Mouse (Mus musculus) midbrain, embryonic 10.5 days (tissue): ENCODE data around the gene Olfr723. TPM values are rescaled to one million over a fixed set of nuclear protein-coding genes. Genes with fewer than 3 reads are reported as not detected.
"Not testable (repeated sequence)": the region's sequence is repeated elsewhere in the genome, so short reads cannot be mapped to it uniquely, and the experiment has no call there.

Experiments
- DNase-seq: peaks from one replicate; pipeline ENCODE4 v3.0.0-alpha.2; 2017; ENCODE audit warnings: low spot score
- H3K27ac ChIP-seq: fragments of 300-500 bp; sonication (generic); replicated peaks from 2 replicates; pipeline ENCODE4 v1.5.1; 2016; ENCODE audit warnings: mild to moderate bottlenecking
- H3K27me3 ChIP-seq: fragments of 300-500 bp; sonication (generic); 2 replicates; pipeline ENCODE4 v1.6.1; 2016; ENCODE audit warnings: low read depth, mild to moderate bottlenecking; ENCODE audit not compliant: poor library complexity, severe bottlenecking
- H3K36me3 ChIP-seq: fragments of 300-500 bp; sonication (generic); 2 replicates; pipeline ENCODE4 v1.6.1; 2016; ENCODE audit warnings: mild to moderate bottlenecking, moderate library complexity
- H3K4me1 ChIP-seq: fragments of 300-500 bp; sonication (generic); 2 replicates; pipeline ENCODE4 v1.6.1; 2016
- H3K4me3 ChIP-seq: fragments of 300-500 bp; sonication (generic); 2 replicates; pipeline ENCODE4 v1.5.1; 2016; ENCODE audit warnings: mild to moderate bottlenecking, moderate library complexity
- H3K9me3 ChIP-seq: fragments of 300-500 bp; sonication (generic); replicated peaks from 2 replicates; pipeline ENCODE4 v1.6.1; 2016; ENCODE audit warnings: mild to moderate bottlenecking
- WGBS: fragments of 180-500 bp; shearing (Covaris S2); methylation state at CpG from one replicate; pipeline ENCODE4 v1.1.7; 2016; 5-methylcytosine and 5-hydroxymethylcytosine counted together
- polyA plus RNA-seq: library from polyadenylated mRNA; unstranded; fragments of >200 nt; fragmentation: Nextera tagmentation; extraction: Ambion mirVana; gene quantifications from 2 replicates; pipeline ENCODE4 v1.2.1, GENCODE M21; 2016

Gene Olfr723
- not detected in 2 replicates for polyA plus RNA-seq

DNA sequence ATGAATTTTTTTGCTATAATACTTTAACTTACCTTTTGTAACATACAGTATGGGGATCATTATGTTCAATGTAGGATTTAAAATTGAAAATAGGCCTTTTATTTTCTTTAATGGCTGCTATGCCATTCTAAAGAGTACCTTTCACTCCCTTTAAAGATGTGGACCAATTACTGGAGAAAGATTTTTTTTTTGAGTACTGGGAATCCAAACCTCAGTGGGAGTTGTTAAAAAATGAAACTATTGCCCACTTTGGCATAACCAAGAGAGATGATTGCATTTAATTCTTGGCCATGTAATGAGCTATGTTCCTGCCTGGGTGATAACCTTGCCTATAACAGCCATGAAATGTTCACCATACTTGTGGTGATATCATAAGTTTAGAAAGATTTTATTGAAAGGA lies at the start of gene Olfr723:
TSS of gene Olfr723 (minus strand) at position 101 of the 400 bp plus-strand sequence.
- not testable (repeated sequence) for H3K27me3 ChIP-seq, H3K9me3 ChIP-seq, H3K4me3 ChIP-seq, H3K4me1 ChIP-seq, H3K27ac ChIP-seq, H3K36me3 ChIP-seq, DNase-seq

DNA sequence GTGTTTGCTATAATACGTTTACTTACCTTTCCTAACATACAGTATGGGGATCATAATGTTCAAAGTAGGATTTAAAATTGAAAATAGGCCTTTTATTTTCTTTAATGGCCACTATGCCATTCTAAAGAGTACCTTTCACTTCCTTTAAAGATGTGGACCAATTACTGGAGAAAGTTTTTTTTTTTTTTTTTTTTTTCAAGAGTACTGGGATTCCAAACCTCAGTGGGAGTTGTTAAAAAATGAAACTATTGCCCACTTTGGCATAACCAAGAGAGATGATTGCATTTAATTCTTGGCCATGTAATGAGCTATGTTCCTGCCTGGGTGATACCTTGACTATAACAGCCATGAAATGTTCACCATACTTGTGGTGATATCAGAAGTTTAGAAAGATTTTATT lies 31.6 kb upstream of the Olfr723 start, which contains the start of gene Olfr724:
TSS of gene Olfr724 (minus strand) at position 101 of the 400 bp plus-strand sequence.
- DNase-seq, H3K4me3 ChIP-seq, H3K36me3 ChIP-seq, H3K27ac ChIP-seq, H3K27me3 ChIP-seq, H3K9me3 ChIP-seq, H3K4me1 ChIP-seq: not testable (repeated sequence)
- 71% methylated on average over 1 of the region's 1 CpGs for WGBS

DNA sequence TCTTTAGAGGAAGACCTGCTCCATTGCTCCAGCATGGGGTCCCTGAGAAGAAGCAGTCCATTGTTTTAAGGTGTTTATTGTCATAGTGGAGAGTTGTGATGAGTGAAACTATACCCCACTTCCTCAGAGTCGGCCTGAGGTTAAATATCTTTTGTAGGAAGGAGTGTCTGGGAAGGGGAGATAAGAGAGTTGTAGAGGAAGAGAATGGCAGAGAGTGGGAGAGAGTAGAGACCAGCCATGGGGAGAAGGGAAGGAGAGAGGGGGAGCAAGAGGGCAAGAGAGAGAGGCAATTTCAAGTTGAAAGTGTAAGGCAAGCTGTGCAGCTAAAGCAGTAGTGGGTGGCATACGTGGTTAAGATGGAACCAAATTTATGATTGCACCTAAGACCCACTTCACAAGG lies 24.3 kb upstream of the Olfr723 start:
- no peak for DNase-seq
- Histone ChIP-seq H3K4me1 (no peaks in the 10 kb centered on the region), H3K9me3 (peaks cover 7% of the 10 kb centered on the region; the same call in 1 of the 2 replicates), H3K4me3 (no peak overlapping the region), H3K27me3 (no peaks in the 10 kb centered on the region), H3K36me3 (no peaks in the 10 kb centered on the region), H3K27ac (no peak overlapping the region)
- 57% methylated on average over 2 of the region's 2 CpGs for WGBS

DNA sequence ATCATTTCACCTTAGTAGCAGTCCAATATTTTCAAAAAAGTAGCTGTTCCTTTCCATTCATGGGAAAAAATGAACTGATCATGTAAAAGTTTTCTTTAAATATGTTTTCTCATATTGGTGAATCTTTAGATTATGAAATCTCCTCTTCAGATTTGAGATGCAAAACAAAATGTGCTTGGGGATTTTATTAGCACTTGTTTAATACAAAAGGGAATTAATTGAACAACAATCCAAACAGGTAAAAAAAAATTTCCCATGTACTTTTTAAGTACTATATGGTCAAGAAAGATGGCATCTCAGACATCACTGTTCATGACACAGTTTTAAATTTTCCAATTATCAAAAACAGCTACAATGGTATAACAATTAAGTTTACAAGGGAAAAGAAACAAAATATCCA lies 29.7 kb downstream of the Olfr723 start, which contains the start of gene Olfr722:
TSS of gene Olfr722 (minus strand) at position 101 of the 400 bp plus-strand sequence.
- DNase-seq: no peak
- H3K36me3 ChIP-seq: no peaks in the 10 kb centered on the region
- no peaks in the 10 kb centered on the region for H3K27me3 ChIP-seq
- H3K4me1 ChIP-seq: no peaks in the 10 kb centered on the region
- no peaks in the 10 kb centered on the region for H3K9me3 ChIP-seq
- H3K4me3 ChIP-seq: no peak within 1 kb of the TSS
- H3K27ac ChIP-seq: no peak within 1 kb of the TSS

Other genes with a start within 250 kb of the Olfr723 start
- 57.4 and 63.5 TPM in 2 replicates for gene Armh4, start 148.4 kb downstream of the Olfr723 start, polyA plus RNA-seq
- gene Olfr722, start 29.8 kb downstream of the Olfr723 start, polyA plus RNA-seq: not detected in 2 replicates
- gene Olfr724, start 31.5 kb upstream of the Olfr723 start, polyA plus RNA-seq: not detected in 2 replicates
- not detected in 2 replicates for gene Olfr725, start 108.6 kb upstream of the Olfr723 start, polyA plus RNA-seq
- gene Olfr726, start 159.2 kb upstream of the Olfr723 start, polyA plus RNA-seq: not detected in 2 replicates
- not detected in 2 replicates for gene Olfr727, start 191.4 kb upstream of the Olfr723 start, polyA plus RNA-seq
- not detected in 2 replicates for gene Olfr728, start 210.9 kb upstream of the Olfr723 start, polyA plus RNA-seq
- gene Olfr729, start 221.1 kb upstream of the Olfr723 start, polyA plus RNA-seq: not detected in 2 replicates